Mouse (Mus musculus) stomach, embryonic 16.5 days (tissue): ENCODE measurements at regions not wholly inside any gene's neighbourhood (a gene's known extent, or its start where the extent isn't known, plus 50 kb on each side); places are given as distances from the start of the nearest gene placed in this dataset.

ENCODE experiments used
- ATAC-seq: fragments of 200-750 bp; cut with Nextera tagmentation; 2 replicates; pipeline ENCODE4 v1.8.0; 2017; ENCODE audit warnings: moderate number of reproducible peaks, moderate TSS enrichment; ENCODE audit not compliant: insufficient read depth, low FRiP score
- H3K27ac ChIP-seq: fragments of 300-500 bp; sonication (generic); 2 replicates; pipeline ENCODE4 v1.5.1; 2014; ENCODE audit warnings: low read length
- H3K27me3 ChIP-seq: fragments of 300-500 bp; sonication (generic); 2 replicates; pipeline ENCODE4 v1.6.1; 2014; ENCODE audit warnings: low read length, control low read depth, mixed read lengths; ENCODE audit not compliant: control insufficient read depth, insufficient read depth
- H3K36me3 ChIP-seq: fragments of 300-500 bp; sonication (generic); 2 replicates; pipeline ENCODE4 v1.6.1; 2014; ENCODE audit warnings: low read length; ENCODE audit not compliant: control insufficient read depth, insufficient read depth
- H3K4me1 ChIP-seq: fragments of 300-500 bp; sonication (generic); 2 replicates; pipeline ENCODE4 v1.6.1; 2014; ENCODE audit warnings: low read length, control low read depth, mixed read lengths; ENCODE audit not compliant: control insufficient read depth, insufficient read depth
- H3K4me2 ChIP-seq: fragments of 300-500 bp; sonication (generic); 2 replicates; pipeline ENCODE4 v1.6.1; 2014; ENCODE audit warnings: low read depth, low read length, mixed read lengths
- H3K4me3 ChIP-seq: fragments of 300-500 bp; sonication (generic); replicated peaks from 2 replicates; pipeline ENCODE4 v1.5.1; 2014; ENCODE audit warnings: mild to moderate bottlenecking, low read length
- H3K9ac ChIP-seq: fragments of 300-500 bp; sonication (generic); 2 replicates; pipeline ENCODE4 v1.6.1; 2014; ENCODE audit warnings: low read length
- H3K9me3 ChIP-seq: fragments of 300-500 bp; sonication (generic); replicated peaks from 2 replicates; pipeline ENCODE4 v1.6.1; 2016; ENCODE audit warnings: low read length, control low read depth; ENCODE audit not compliant: control insufficient read depth
- WGBS: fragments of 180-500 bp; shearing (Covaris S2); extraction: QIAGEN DNeasy Blood & Tissue Kit; methylation state at CpG from one replicate; pipeline ENCODE4 v1.1.7; 2014; 5-methylcytosine and 5-hydroxymethylcytosine counted together

GRCm38 (mm10) chr10:21458608-21459007 lies 81.5 kb downstream of the Aldh8a1 start:
- no peak overlapping the region for H3K9ac ChIP-seq
- H3K36me3 ChIP-seq: no peaks in the 10 kb centered on the region
- no peak overlapping the region for H3K4me3 ChIP-seq
- ATAC-seq: no peak
- H3K4me2 ChIP-seq: no peak overlapping the region
- no peaks in the 10 kb centered on the region for H3K4me1 ChIP-seq
- no peaks in the 10 kb centered on the region for H3K27me3 ChIP-seq
- H3K9me3 ChIP-seq: no peaks in the 10 kb centered on the region
- H3K27ac ChIP-seq: no peak overlapping the region

DNA sequence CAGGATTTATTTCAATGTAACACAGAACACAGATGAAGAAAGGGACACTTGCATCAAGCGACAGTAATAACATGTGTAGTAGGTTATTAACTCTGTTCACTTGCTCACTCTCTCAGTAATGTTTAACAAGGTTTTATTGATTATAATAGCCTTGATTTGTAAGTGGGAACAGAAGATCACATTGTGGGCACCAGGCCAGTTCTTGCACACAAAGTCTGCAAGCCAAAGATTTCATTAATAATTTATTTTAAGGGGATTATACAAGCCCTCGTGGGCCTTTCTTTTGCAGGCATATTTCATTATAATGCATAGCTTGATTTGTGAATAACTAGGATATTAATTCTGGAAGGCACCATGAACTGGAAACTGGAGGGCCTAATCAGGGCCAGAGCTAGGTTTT lies 83.0 kb downstream of the Aldh8a1 start:
- ATAC-seq: no peak
- 43% methylated on average over 2 of the region's 2 CpGs for WGBS
- H3K9ac ChIP-seq: no peak overlapping the region

GRCm38 (mm10) chr10:21462915-21463314 lies 85.8 kb downstream of the Aldh8a1 start:
- Histone ChIP-seq H3K9me3 (no peaks in the 10 kb centered on the region), H3K4me3 (no peak overlapping the region)

More for the DNA sequence above, 83.0 kb downstream of the Aldh8a1 start:
- H3K27me3 ChIP-seq: no peaks in the 10 kb centered on the region
- no peak overlapping the region for H3K4me3 ChIP-seq
- no peak overlapping the region for H3K27ac ChIP-seq
- no peaks in the 10 kb centered on the region for H3K36me3 ChIP-seq
- no peak overlapping the region for H3K4me2 ChIP-seq
- H3K4me1 ChIP-seq: no peaks in the 10 kb centered on the region
- no peaks in the 10 kb centered on the region for H3K9me3 ChIP-seq

DNA sequence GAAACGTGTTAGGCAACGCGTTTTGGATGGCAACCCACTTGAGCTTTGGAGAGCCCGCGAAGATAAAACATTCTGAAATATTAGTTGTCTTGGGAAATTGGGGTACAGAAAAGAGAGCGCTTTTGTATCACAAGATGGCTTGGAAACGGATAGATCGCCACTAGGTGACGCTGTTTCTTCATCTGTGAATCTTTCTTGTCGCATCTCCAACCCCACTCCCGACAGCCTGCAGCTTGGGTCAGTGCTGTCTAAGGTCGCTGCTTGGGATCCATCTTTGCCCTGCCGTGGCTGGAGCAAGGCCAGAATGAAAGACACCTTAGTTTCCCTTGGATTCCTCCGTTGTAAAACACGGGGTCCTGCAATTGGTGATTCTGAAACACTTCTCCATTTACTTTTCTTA lies 88.3 kb downstream of the Aldh8a1 start:
- no peaks in the 10 kb centered on the region for H3K27me3 ChIP-seq
- ATAC-seq: peak; percentile 72; the same call in 1 of the 2 replicates
- peak overlapping the region; percentile 29; the same call in 1 of the 2 replicates for H3K4me2 ChIP-seq
- peaks cover 3% of the 10 kb centered on the region; the same call in 1 of the 2 replicates for H3K4me1 ChIP-seq
- H3K36me3 ChIP-seq: no peaks in the 10 kb centered on the region
- 5% methylated on average over 15 of the region's 15 CpGs for WGBS
- H3K9ac ChIP-seq: no peak overlapping the region
- no peak overlapping the region for H3K27ac ChIP-seq
- no peaks in the 10 kb centered on the region for H3K9me3 ChIP-seq
- H3K4me3 ChIP-seq: no peak overlapping the region

More at GRCm38 (mm10) chr10:21462915-21463314, 85.8 kb downstream of the Aldh8a1 start:
- Histone ChIP-seq H3K4me1 (peaks cover 3% of the 10 kb centered on the region; the same call in 1 of the 2 replicates), H3K27ac (no peak overlapping the region), H3K4me2 (no peak overlapping the region), H3K27me3 (no peaks in the 10 kb centered on the region), H3K36me3 (no peaks in the 10 kb centered on the region), H3K9ac (no peak overlapping the region)
- WGBS: 45% methylated on average over 3 of the region's 3 CpGs
- peak; percentile 37; the same call in 1 of the 2 replicates for ATAC-seq

DNA sequence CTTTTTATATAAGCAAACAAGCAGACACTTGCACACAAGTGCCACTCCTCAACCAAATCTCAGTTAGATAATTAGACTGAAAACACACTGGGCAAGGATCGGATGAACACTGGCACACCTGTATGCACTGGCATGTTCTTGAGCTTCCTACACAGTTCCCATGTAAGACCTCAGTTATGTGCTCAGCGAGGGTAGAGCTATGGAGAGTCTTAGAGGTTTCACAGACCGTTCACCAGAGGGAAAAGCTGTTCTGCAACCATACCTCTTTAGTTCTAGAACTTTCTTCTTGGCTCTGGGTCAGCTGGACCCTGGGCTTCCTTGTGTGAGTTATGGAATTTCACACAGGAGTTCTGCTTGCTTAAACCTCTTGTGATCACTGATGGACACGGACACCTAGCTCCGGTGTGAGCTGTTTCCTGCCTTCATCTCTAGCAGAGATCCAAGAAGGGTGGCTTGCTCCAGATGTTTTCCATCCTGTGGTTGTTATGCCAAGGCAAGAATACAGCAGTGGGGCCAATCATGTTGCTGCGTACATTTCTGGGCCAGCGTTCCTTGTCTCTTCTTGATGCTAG lies 88.8 kb downstream of the Aldh8a1 start:
- Histone ChIP-seq H3K36me3 (no peaks in the 10 kb centered on the region), H3K4me3 (no peak overlapping the region), H3K9ac (no peak overlapping the region), H3K4me1 (peaks cover 3% of the 10 kb centered on the region; the same call in 1 of the 2 replicates), H3K9me3 (no peaks in the 10 kb centered on the region), H3K4me2 (peak overlapping the region; percentile 29; the same call in 1 of the 2 replicates), H3K27ac (no peak overlapping the region; the same call in 1 of the 2 replicates), H3K27me3 (no peaks in the 10 kb centered on the region)
- WGBS: 52% methylated on average over 7 of the region's 7 CpGs
- ATAC-seq: no peak

GRCm38 (mm10) chr10:21467425-21468085 lies 90.5 kb downstream of the Aldh8a1 start:
- H3K27ac ChIP-seq: no peak overlapping the region
- no peak overlapping the region for H3K4me3 ChIP-seq
- H3K9me3 ChIP-seq: no peaks in the 10 kb centered on the region
- WGBS: 55% methylated on average over 4 of the region's 4 CpGs
- ATAC-seq: no peak
- peaks cover 3% of the 10 kb centered on the region; the same call in 1 of the 2 replicates for H3K4me1 ChIP-seq
- H3K4me2 ChIP-seq: no peak overlapping the region
- H3K36me3 ChIP-seq: no peaks in the 10 kb centered on the region
- no peak overlapping the region for H3K9ac ChIP-seq
- no peaks in the 10 kb centered on the region for H3K27me3 ChIP-seq

GRCm38 (mm10) chr10:21468421-21468820 lies 91.3 kb downstream of the Aldh8a1 start:
- no peak for ATAC-seq
- Histone ChIP-seq H3K27me3 (no peaks in the 10 kb centered on the region), H3K9me3 (no peaks in the 10 kb centered on the region), H3K36me3 (no peaks in the 10 kb centered on the region), H3K4me1 (peaks cover 3% of the 10 kb centered on the region; the same call in 1 of the 2 replicates), H3K27ac (no peak overlapping the region), H3K4me3 (no peak overlapping the region), H3K9ac (no peak overlapping the region), H3K4me2 (no peak overlapping the region)
- 79% methylated on average over 10 of the region's 10 CpGs for WGBS

- H3K9me3 ChIP-seq: no peaks in the 10 kb centered on the region
- 17% methylated on average over 1 of the region's 1 CpGs for WGBS
- peaks cover 3% of the 10 kb centered on the region; the same call in 1 of the 2 replicates for H3K4me1 ChIP-seq
- H3K27ac ChIP-seq: no peak overlapping the region
- no peak overlapping the region for H3K4me3 ChIP-seq
- H3K36me3 ChIP-seq: no peaks in the 10 kb centered on the region
- ATAC-seq: no peak
- no peaks in the 10 kb centered on the region for H3K27me3 ChIP-seq
- H3K4me2 ChIP-seq: no peak overlapping the region
- H3K9ac ChIP-seq: no peak overlapping the region
Observed at GRCm38 (mm10) chr10:21469961-21470360, 92.9 kb downstream of the Aldh8a1 start.

- Histone ChIP-seq H3K4me1 (peaks cover 3% of the 10 kb centered on the region; the same call in 1 of the 2 replicates), H3K36me3 (no peaks in the 10 kb centered on the region), H3K4me3 (no peak overlapping the region), H3K27ac (no peak overlapping the region), H3K9me3 (no peaks in the 10 kb centered on the region), H3K4me2 (no peak overlapping the region), H3K9ac (no peak overlapping the region), H3K27me3 (no peaks in the 10 kb centered on the region)
- WGBS: 79% methylated on average over 20 of the region's 20 CpGs
- ATAC-seq: no peak
Observed at GRCm38 (mm10) chr10:21470589-21470988, 93.5 kb downstream of the Aldh8a1 start.
